Mouse (Mus musculus): Measurements from ENCODE around the gene Calcoco1. TPM values are rescaled to one million over a fixed set of nuclear protein-coding genes. Genes with fewer than 3 reads are reported as not detected.
"Not testable (repeated sequence)": the region's sequence is repeated elsewhere in the genome, so short reads cannot be mapped to it uniquely, and the experiment has no call there.

The Calcoco1 gene
- total RNA-seq, 2 experiments from 2014 or later = 9.2 to 16.8 TPM

GRCm38 (mm10) chr15:102693600-102693999, 28.4 kb downstream of the Calcoco1 start:
- no peak for ATAC-seq (replicated peaks; ENCODE audit: poor library complexity)

GRCm38 (mm10) chr15:102692991-102693411, 29.0 kb downstream of the Calcoco1 start:
- ATAC-seq (replicated peaks; ENCODE audit: poor library complexity) = peak; percentile 68

GRCm38 (mm10) chr15:102692321-102692804, 29.6 kb downstream of the Calcoco1 start:
- peak; percentile 18; the same call in 1 of the 2 replicates for ATAC-seq (replicated peaks; ENCODE audit: poor library complexity)

- no peak for ATAC-seq (replicated peaks; ENCODE audit: poor library complexity)
These were observed 36.2 kb downstream of the Calcoco1 start for GRCm38 (mm10) chr15:102685791-102686190.

GRCm38 (mm10) chr15:102683670-102684069, 38.3 kb downstream of the Calcoco1 start:
- peak; percentile 93 for ATAC-seq (replicated peaks; ENCODE audit: poor library complexity)

GRCm38 (mm10) chr15:102676345-102676744, 45.6 kb downstream of the Calcoco1 start:
- peak; percentile 74 for ATAC-seq (replicated peaks; ENCODE audit: poor library complexity)

- ATAC-seq (replicated peaks; ENCODE audit: poor library complexity) = no peak
These were observed 48.4 kb downstream of the Calcoco1 start for GRCm38 (mm10) chr15:102673548-102673947.

- no peak for ATAC-seq (replicated peaks; ENCODE audit: poor library complexity)
These were observed 49.5 kb downstream of the Calcoco1 start, which contains the start of gene Atp5g2 for GRCm38 (mm10) chr15:102672215-102673071. Atp5g2 (minus strand) TSS chr15:102672352.

GRCm38 (mm10) chr15:102671721-102672214, 50.2 kb downstream of the Calcoco1 start:
- ATAC-seq (replicated peaks; ENCODE audit: poor library complexity) = peak; percentile 24

- ATAC-seq (replicated peaks; ENCODE audit: poor library complexity) = peak; percentile 97
These were observed 51.0 kb downstream of the Calcoco1 start for GRCm38 (mm10) chr15:102670767-102671575.

GRCm38 (mm10) chr15:102670281-102670680, 51.7 kb downstream of the Calcoco1 start:
- ATAC-seq (replicated peaks; ENCODE audit: poor library complexity) = no peak

GRCm38 (mm10) chr15:102669571-102669970, 52.4 kb downstream of the Calcoco1 start:
- no peak for ATAC-seq (replicated peaks; ENCODE audit: poor library complexity)

- peak; percentile 96 for ATAC-seq (replicated peaks; ENCODE audit: poor library complexity)
These were observed 56.5 kb downstream of the Calcoco1 start for GRCm38 (mm10) chr15:102665494-102665893.

- no peak for ATAC-seq (replicated peaks; ENCODE audit: poor library complexity)
These were observed 58.2 kb downstream of the Calcoco1 start for GRCm38 (mm10) chr15:102663825-102664224.

- ATAC-seq (replicated peaks; ENCODE audit: poor library complexity) = not testable (repeated sequence)
These were observed 59.4 kb downstream of the Calcoco1 start for GRCm38 (mm10) chr15:102662601-102663000.

GRCm38 (mm10) chr15:102657926-102658381, 64.0 kb downstream of the Calcoco1 start:
- ATAC-seq (replicated peaks; ENCODE audit: poor library complexity) = no peak

Other genes starting within 250 kb of the Calcoco1 start
- gene Gm10337, start 218.5 kb downstream of the Calcoco1 start, total RNA-seq (2015) = not detected in 2 replicates
- gene Gm10337, start 218.5 kb downstream of the Calcoco1 start, total RNA-seq (2017) = not detected in 2 replicates
- 1.2 TPM in 1 of 2 replicates, not detected in the other for gene Map3k12, start 205.1 kb downstream of the Calcoco1 start, total RNA-seq (2015)
- gene Map3k12, start 205.1 kb downstream of the Calcoco1 start, total RNA-seq (2017) = 0.12 and 0.24 TPM in 2 replicates
- 13.1 and 17.4 TPM in 2 replicates for gene Tarbp2, start 204.0 kb downstream of the Calcoco1 start, total RNA-seq (2015)
- gene Tarbp2, start 204.0 kb downstream of the Calcoco1 start, total RNA-seq (2017) = 22.6 and 26.7 TPM in 2 replicates
- 7.2 and 8.9 TPM in 2 replicates for gene Npff, start 197.2 kb downstream of the Calcoco1 start, total RNA-seq (2015)
- gene Npff, start 197.2 kb downstream of the Calcoco1 start, total RNA-seq (2017) = 1.2 TPM in 1 of 2 replicates, not detected in the other
- gene Gm28047, start 97.1 kb downstream of the Calcoco1 start, total RNA-seq (2015) = 0.78 TPM in 1 of 2 replicates, not detected in the other
- gene Gm28047, start 97.1 kb downstream of the Calcoco1 start, total RNA-seq (2017) = not detected in 2 replicates
- 149 and 164 TPM in 2 replicates for gene Atf7, start 96.7 kb downstream of the Calcoco1 start, total RNA-seq (2015)
- gene Atf7, start 96.7 kb downstream of the Calcoco1 start, total RNA-seq (2017) = 35.3 and 55.5 TPM in 2 replicates
- 58.2 and 76.2 TPM in 2 replicates for gene Atp5g2, start 49.8 kb downstream of the Calcoco1 start, total RNA-seq (2015)
- 57.1 and 73.8 TPM in 2 replicates for gene Atp5g2, start 49.8 kb downstream of the Calcoco1 start, total RNA-seq (2017)
- gene Hoxc13, start 198.9 kb upstream of the Calcoco1 start, total RNA-seq (2015) = not detected in 2 replicates
- gene Hoxc13, start 198.9 kb upstream of the Calcoco1 start, total RNA-seq (2017) = not detected in 2 replicates
- not detected in 2 replicates for gene Hoxc12, start 214.6 kb upstream of the Calcoco1 start, total RNA-seq (2015)
- gene Hoxc12, start 214.6 kb upstream of the Calcoco1 start, total RNA-seq (2017) = not detected in 2 replicates
- not detected in 2 replicates for gene Hoxc11, start 232.2 kb upstream of the Calcoco1 start, total RNA-seq (2015)
- gene Hoxc11, start 232.2 kb upstream of the Calcoco1 start, total RNA-seq (2017) = not detected in 2 replicates
- gene Hoxc10, start 244.6 kb upstream of the Calcoco1 start, total RNA-seq (2015) = not detected in 2 replicates
- gene Hoxc10, start 244.6 kb upstream of the Calcoco1 start, total RNA-seq (2017) = not detected in 2 replicates
- gene Hoxc5, start 245.3 kb upstream of the Calcoco1 start, total RNA-seq (2015) = not detected in 2 replicates
- gene Hoxc5, start 245.3 kb upstream of the Calcoco1 start, total RNA-seq (2017) = not detected in 2 replicates

Measured in megakaryocyte progenitor cell, adult 5-6 weeks (primary cell).